Mouse (Mus musculus): ENCODE data around the gene Brip1. TPM values are rescaled to one million over a fixed set of nuclear protein-coding genes. Genes with fewer than 3 reads are reported as not detected.
"Not testable (repeated sequence)": the region's sequence is repeated elsewhere in the genome, so short reads cannot be mapped to it uniquely, and the experiment has no call there.

Gene Brip1
- polyA plus RNA-seq (2012; rRNA removed), result 0.05 and 0.34 TPM in 2 replicates

DNA sequence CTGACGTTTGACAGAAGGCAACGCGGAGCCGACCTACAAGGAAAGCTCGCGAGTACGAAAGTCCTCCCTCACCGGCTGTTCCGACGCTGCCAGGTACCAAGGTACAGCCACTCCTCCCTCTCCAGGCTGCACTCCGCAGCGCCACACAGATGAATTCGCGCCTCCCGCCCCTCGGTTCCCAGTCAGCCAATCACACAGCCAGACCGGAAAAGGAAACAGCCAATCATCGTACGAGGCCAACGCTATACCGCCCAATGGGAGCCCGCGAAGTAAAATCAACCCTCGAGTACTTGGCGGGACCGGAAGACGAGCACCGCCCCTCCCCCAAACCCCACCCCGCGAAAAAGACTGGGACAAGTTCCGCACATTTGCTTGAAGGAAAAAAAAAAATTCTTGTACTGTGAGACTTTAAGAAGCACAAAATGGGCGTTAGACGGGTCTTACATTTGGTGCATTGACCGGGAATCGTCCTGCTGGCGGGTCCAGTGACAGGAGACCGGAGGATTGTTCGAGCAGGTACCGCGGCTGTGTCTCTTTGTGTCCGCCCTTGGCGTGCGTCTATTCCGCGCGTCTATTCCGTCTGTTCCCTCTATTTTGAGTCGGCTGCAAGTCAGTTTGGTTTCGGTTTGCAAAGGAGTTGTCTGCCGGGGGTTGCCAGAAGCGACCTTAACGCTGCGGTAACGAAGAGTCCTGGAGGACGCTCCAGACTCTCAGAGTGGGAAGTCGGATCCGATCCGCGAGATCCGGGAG lies at the start of gene Brip1:
Gene Brip1 (minus strand): TSS at position 157 of the 750 bp plus-strand sequence.
- peak; percentile 82 for DNase-seq (ENCODE audit: low read depth)

GRCm38 (mm10) chr11:86232446-86232845 lies 31.5 kb upstream of the Brip1 start:
- DNase-seq (ENCODE audit: low read depth), result no peak

GRCm38 (mm10) chr11:86231781-86232350 lies 30.9 kb upstream of the Brip1 start:
- no peak for DNase-seq (ENCODE audit: low read depth)

DNA sequence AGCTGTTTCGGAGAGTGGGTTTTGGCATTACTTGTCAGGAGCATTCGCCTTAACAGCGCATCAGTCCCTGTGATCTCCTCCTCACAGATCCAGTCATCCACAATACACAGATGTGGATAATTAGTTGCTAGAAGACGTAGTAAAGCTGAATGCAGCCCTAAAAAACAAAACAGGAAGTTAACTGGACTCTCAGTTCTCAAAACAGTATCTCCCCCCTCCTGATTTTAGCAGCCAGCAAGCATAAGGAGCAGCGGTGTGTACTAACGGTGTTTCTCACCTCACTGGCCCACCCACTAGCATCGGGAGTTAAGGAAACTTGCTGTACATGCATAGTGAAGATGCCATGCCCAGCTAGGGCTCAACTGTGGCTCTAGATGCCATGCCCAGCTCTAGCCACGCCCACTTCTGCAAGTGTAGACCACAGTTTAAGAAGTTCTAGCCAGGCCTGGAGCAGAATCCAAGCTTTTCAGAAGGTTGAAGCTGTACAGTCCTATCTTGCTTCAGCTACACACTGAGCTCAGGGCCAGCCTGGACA lies 25.7 kb upstream of the Brip1 start:
- no peak for DNase-seq (ENCODE audit: low read depth)

DNA sequence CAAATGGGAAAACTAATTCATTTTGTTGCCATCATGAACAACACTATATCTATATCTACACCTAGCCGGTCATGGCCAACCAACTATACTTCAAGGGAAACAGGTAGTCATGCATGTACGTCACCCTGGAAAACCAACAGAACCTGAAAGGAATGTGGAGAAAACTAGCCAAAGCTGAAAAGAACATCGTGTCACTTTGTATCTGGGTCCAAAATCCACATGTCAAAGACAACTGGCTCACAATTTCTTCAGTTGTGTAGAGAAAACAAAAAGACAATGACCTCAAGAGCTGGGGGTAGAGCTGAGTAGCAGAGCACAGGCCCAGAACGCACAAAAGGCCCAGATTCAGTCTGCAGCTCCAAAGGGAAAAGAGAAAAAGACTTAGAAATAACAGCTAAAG lies 24.8 kb upstream of the Brip1 start:
- DNase-seq (ENCODE audit: low read depth), result no peak

GRCm38 (mm10) chr11:86211803-86212202 lies 10.8 kb upstream of the Brip1 start:
- no peak for DNase-seq (ENCODE audit: low read depth)

DNA sequence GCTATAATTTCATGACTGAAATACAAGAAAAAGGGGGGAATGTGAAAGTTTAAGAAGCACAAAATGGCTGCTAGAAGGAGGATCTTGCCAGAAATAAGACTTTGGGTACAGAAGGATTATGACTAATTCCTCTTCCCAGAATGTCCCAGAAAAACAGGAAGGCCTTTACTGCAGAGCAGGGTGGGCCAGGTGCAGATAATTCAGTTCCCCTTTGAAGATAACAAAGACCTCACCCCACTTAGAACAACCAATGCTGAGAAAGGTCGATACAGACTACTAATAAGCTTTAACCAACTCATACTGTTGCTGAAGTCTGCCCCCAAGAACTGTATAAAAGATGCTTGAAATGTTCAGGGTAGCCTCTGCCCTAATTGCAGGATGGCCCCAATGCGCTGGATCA lies 8.1 kb upstream of the Brip1 start:
- no peak for DNase-seq (ENCODE audit: low read depth)

- no peak for DNase-seq (ENCODE audit: low read depth)
These were observed 4.9 kb upstream of the Brip1 start for GRCm38 (mm10) chr11:86205876-86206275.

GRCm38 (mm10) chr11:86205031-86205430 lies 4.0 kb upstream of the Brip1 start:
- no peak for DNase-seq (ENCODE audit: low read depth)

GRCm38 (mm10) chr11:86201901-86202675 lies 1.1 kb upstream of the Brip1 start:
- DNase-seq (ENCODE audit: low read depth), result no peak

DNA sequence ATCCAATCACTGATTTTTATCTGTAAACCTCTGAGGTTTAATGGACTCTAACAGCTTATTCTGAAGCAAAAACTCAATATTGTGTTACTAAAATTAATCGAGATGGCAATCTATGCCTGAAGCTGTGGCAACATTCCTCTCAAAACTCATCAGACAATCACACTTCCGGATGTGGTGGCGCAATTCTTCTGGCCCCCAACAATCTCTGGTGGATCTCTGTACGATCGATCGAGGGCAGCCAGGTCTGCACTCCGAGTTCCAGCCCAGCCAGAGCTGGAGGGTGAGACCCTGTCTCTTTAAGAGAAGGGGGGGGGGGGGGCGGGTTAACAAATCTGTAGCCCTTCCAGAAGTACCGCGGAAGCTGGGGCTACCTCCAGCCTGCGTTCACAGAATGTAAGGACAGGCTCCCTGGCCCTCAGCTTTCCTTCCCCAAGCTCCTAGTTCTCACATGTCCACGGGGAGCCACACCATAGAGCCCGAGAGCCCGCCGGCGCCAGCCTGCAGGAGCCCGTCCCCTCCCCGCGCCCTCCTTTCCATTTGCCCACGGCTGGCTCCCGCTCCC lies 452 bp downstream of the Brip1 start:
- no peak for DNase-seq (ENCODE audit: low read depth)

DNA sequence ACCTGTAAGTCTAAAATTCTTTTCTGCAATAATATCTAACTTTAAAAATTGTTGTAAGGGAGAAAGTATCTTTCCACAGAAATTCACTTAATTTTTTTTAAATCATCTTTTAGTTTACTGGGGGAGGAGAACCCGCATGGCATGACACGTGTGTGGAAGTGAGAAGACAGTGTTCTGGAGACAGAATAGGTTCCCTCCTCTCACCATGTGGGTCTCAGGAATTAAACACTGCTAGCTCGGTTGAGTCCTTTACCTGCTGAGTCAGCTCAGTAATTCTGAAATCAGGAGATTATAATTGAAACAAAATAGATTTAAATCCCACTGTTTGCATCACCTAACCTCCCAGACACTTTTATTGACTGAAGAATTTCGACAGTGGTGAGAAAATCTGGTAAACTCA lies 1.3 kb downstream of the Brip1 start:
- DNase-seq (ENCODE audit: low read depth), result no peak

GRCm38 (mm10) chr11:86185224-86185623 lies 15.8 kb downstream of the Brip1 start:
- DNase-seq (ENCODE audit: low read depth), result not testable (repeated sequence)

DNA sequence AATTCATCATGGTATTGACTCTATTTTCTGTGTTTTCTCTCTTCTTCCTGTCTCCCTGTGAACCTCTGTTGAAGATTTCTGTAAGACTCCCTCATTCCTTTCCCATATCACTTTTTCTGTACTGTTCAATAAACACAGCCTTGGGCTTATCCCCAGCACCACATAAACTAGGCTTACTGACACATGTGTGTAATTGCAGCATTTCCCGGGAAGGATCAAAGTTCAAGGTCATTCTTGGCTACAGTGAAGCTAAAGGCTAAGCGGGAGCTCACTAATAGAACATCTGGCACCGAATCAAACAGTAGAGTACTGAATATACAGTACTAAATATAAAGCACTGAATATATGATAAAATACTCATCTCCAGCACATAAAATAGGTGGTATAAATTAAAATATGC lies 25.2 kb downstream of the Brip1 start:
- DNase-seq (ENCODE audit: low read depth), result no peak

DNA sequence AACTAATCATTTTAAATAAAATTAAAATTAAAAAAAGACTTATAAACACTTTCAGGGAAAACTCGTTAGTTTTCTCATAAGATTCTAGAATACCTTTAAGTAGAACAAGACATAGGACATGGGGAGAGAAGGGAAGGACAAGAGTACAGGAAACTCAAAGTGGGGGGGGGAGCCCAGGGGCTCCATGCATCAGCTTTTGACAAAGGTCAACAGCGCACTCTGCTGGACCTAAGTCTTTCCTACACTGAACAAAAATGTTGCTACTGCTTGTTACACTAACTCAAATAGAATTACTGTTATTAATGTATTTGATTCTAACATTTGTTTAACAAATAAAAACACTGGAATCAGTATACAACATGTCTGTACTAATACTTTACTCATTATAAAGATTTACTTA lies 26.8 kb downstream of the Brip1 start:
- no peak for DNase-seq (ENCODE audit: low read depth)

DNA sequence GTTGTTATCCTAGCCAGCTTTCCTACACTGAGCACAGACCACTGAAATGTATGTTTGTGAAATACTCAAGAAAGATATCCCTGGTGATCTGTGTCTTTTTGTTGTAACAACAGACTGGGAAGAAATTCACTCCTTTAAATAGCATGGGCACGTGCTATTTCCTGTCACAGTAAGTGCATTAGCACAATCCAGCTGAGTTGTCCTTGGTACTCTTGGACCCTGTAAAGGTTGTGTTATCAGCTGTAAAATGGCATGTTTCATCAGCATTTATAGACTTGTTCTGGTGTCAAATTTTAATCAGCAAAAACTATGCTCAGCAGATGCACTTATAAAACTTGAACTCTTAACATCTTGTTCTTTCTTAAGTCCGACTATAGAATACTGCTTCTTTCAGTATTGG lies 30.2 kb downstream of the Brip1 start:
- DNase-seq (ENCODE audit: low read depth), result no peak

DNA sequence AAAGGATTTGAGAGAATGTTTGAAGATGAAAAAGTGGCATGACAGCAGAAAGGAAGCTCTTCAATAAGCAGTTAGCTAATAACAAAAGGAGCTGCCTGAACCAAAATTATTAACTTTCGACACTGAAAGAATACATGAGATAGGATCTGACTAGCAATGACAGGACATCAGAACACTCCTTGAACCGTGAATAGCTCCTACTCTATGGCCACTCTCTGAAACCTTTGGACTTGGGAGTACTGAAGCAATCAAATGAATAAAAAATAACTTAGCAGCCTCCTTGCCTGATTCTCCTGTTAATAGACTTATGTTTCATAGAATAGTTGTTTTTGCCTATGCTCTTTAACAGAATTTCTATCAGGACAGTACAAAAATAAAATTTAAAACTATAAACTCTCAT lies 40.7 kb downstream of the Brip1 start:
- no peak for DNase-seq (ENCODE audit: low read depth)

DNA sequence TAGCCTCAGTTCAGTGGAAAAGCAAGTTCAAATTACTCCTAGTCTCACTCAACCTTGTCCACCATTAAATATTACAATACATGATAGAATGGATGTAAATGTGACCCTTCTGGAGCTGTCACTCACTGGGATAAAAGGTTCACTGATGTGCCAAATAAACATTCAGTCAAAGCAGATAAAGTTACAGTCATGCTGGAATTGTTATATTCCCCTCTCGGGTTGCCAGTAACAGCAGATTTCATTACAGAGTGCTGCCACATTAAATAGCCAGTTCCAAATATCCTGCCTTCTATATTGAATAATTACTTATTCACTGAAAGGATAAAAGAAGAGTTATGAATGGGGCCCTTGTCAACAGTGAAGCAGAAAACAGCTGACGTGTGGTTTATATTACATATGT lies 42.0 kb downstream of the Brip1 start:
- DNase-seq (ENCODE audit: low read depth), result no peak

GRCm38 (mm10) chr11:86155638-86156037 lies 45.4 kb downstream of the Brip1 start:
- DNase-seq (ENCODE audit: low read depth), result no peak

DNA sequence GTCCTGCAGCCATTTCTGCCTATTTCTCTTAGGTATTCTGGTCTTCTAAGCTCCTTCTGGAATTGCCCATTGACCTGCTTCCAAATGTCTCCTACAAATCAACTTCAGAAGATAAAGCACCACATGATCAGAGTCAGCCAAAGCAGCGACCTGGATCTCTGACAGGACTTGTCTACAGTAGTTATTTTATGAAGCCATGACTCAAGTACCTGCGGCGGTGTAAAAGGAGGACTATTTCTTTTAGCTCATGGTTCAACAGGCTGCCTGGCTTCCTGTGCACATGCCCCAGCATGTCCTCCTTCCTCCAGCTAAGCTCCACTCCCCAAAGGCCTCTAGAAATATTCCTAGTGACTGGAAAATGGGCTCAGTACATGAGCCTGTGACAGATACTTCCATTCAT lies 69.7 kb downstream of the Brip1 start:
- DNase-seq (ENCODE audit: low read depth), result peak; percentile 59

DNA sequence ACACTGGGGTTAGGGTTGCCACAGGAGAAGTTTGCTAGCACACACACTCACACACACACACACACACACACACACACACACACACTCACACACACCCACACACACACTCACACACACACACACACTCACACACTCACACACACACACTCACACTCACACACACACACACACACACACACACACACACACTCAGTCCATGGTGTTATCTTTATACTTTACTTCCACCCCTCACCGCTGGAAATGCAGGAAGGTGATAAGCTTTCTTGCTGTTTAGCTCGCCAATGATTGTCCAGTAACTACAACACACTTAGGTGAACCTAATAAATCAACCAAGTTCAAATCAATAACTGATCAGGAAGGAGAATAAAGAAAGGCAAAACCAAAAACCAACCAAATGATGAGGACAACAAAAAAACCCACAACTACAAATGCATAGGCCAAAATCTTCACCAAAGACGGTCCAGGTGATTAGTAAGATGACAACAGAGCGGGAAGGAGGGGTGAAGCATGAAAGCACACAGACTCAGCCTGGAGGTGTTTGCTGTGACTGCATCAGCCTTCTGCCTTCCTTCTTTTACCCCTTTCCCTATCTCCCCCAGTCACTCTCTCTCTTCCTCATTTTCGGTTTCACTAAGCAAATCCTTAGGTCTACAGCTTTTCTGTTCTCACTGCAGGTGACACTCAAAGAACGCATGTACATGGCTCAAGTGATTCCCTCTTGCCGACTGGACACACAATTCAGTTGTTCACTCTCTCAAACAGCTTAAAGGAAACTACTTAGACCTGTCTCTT lies 83.7 kb downstream of the Brip1 start:
- no peak for DNase-seq (ENCODE audit: low read depth)
